Mouse (Mus musculus) stomach, postnatal 0 days (tissue): ENCODE results near the gene Crb2.

ENCODE experiments used
- CTCF ChIP-seq: IDR thresholded peaks from 2 replicates; pipeline ENCODE4 v1.5.1; 2016; ENCODE audit warnings: antibody characterized with exemption, low read depth, mild to moderate bottlenecking, moderate library complexity
- EP300 ChIP-seq: optimal IDR thresholded peaks from 2 replicates; pipeline ENCODE3; 2016; ENCODE audit warnings: antibody characterized with exemption

GRCm38 (mm10) chr2:37799137-37799536, 23.1 kb downstream of the Crb2 start:
- no peak for TF ChIP-seq EP300
- no peak for TF ChIP-seq CTCF
